Mouse (Mus musculus) T-helper 17 cell (primary cell): ENCODE data around the gene Kcna2.

Experiments
- in situ Hi-C, 2 experiments: fragments of 300-600 bp; cut with MboI, MseI; formaldehyde crosslinking; loops; 1 replicate in 1 of 2; 2 replicates in 1 of 2; pipeline ENCODE4 v1.15.1; 2025; ENCODE audit warnings: high pct_unique_total_duplicates in 2 of 2

The Kcna2 gene

GRCm38 (mm10) chr3:107100811-107101455 is at the start of gene Kcna2:
Gene Kcna2, plus strand, starts transcription at chr3:107101146.
- in situ Hi-C loops = loop anchor here (5.0 kb wide), 1 partner anchor 51 kb away; no protein-coding TSS in a partner anchor

- in situ Hi-C loops = loop anchor here in 1 of 2 experiments (25.0 kb wide), 1 partner anchor 1501 kb away; the partner anchor contains the start of genes Taf13 and Tmem167b
These were observed 39.5 kb upstream of the Kcna2 start for GRCm38 (mm10) chr3:107061468-107061867.

GRCm38 (mm10) chr3:107062771-107063170 is 38.2 kb upstream of the Kcna2 start:
- in situ Hi-C loops = loop anchor here in 1 of 2 experiments (25.0 kb wide), 1 partner anchor 1500 kb away; the partner anchor contains the start of genes Taf13 and Tmem167b

- in situ Hi-C loops = loop anchor here in 1 of 2 experiments (25.0 kb wide), 1 partner anchor 1497 kb away; the partner anchor contains the start of genes Taf13 and Tmem167b
These were observed 35.3 kb upstream of the Kcna2 start for GRCm38 (mm10) chr3:107065510-107066095.

GRCm38 (mm10) chr3:107066165-107066850 is 34.6 kb upstream of the Kcna2 start:
- in situ Hi-C loops = loop anchor here in 1 of 2 experiments (25.0 kb wide), 1 partner anchor 1496 kb away; the partner anchor contains the start of genes Taf13 and Tmem167b

GRCm38 (mm10) chr3:107067245-107067644 is 33.7 kb upstream of the Kcna2 start:
- in situ Hi-C loops = loop anchor here in 1 of 2 experiments (25.0 kb wide), 1 partner anchor 1495 kb away; the partner anchor contains the start of genes Taf13 and Tmem167b

GRCm38 (mm10) chr3:107073863-107074262 is 27.1 kb upstream of the Kcna2 start:
- in situ Hi-C loops = loop anchor here in 1 of 2 experiments (10.0 to 25.0 kb wide), 2 partner anchors 289 to 1488 kb away; partner anchors contain the start of genes Taf13 and Tmem167b

- in situ Hi-C loops = loop anchor here in 1 of 2 experiments (5.0 to 10.0 kb wide), 2 partner anchors 38 to 291 kb away; partner anchors contain the start of gene Kcna3
These were observed 25.2 kb upstream of the Kcna2 start for GRCm38 (mm10) chr3:107075705-107076104.

- in situ Hi-C loops = loop anchor here in 1 of 2 experiments (5.0 to 10.0 kb wide), 2 partner anchors 39 to 292 kb away; partner anchors contain the start of gene Kcna3
These were observed 24.3 kb upstream of the Kcna2 start for GRCm38 (mm10) chr3:107076658-107077057.

GRCm38 (mm10) chr3:107077101-107077500 is 23.8 kb upstream of the Kcna2 start:
- in situ Hi-C loops = loop anchor here in 1 of 2 experiments (5.0 to 10.0 kb wide), 2 partner anchors 40 to 292 kb away; partner anchors contain the start of gene Kcna3

GRCm38 (mm10) chr3:107080803-107081202 is 20.1 kb upstream of the Kcna2 start:
- in situ Hi-C loops = no loop called here

- in situ Hi-C loops = no loop called here
These were observed 19.7 kb upstream of the Kcna2 start for GRCm38 (mm10) chr3:107081227-107081626.

- in situ Hi-C loops = no loop called here
These were observed 16.4 kb upstream of the Kcna2 start for GRCm38 (mm10) chr3:107084586-107084985.

GRCm38 (mm10) chr3:107087410-107087809 is 13.5 kb upstream of the Kcna2 start:
- in situ Hi-C loops = no loop called here

- in situ Hi-C loops = no loop called here
These were observed 12.1 kb upstream of the Kcna2 start for GRCm38 (mm10) chr3:107088820-107089219.

- in situ Hi-C loops = no loop called here
These were observed 11.5 kb upstream of the Kcna2 start for GRCm38 (mm10) chr3:107089475-107089874.

GRCm38 (mm10) chr3:107090001-107090400 is 10.9 kb upstream of the Kcna2 start:
- in situ Hi-C loops = loop anchor here (5.0 kb wide), 2 partner anchors 97 to 153 kb away; no protein-coding TSS in a partner anchor

- in situ Hi-C loops = loop anchor here (5.0 kb wide), 2 partner anchors 97 to 153 kb away; no protein-coding TSS in a partner anchor
These were observed 10.4 kb upstream of the Kcna2 start for GRCm38 (mm10) chr3:107090403-107091150.

- in situ Hi-C loops = loop anchor here (5.0 kb wide), 2 partner anchors 93 to 157 kb away; no protein-coding TSS in a partner anchor
These were observed 6.9 kb upstream of the Kcna2 start for GRCm38 (mm10) chr3:107094028-107094427.

- in situ Hi-C loops = no loop called here
These were observed 4.6 kb upstream of the Kcna2 start for GRCm38 (mm10) chr3:107096269-107096731.
